In the genomic region with DNA sequence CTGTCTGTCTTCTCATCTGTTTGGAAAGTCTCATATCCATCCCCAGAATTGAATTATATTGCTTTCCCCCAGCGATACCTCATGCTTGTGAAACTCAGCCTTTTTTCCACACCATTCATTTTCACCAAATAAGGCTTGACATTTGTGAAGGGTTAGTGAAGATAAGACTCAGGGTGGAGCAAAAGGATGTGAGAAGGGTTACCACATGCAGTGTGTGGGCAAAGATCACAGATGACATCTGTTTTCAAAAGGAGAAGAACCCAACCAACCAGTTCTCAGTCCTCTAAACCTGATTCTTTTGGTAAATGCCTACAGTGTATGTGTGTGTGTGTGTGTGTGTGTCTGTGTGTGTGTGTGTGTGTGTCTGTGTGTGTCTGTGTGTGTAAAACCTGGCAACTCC, we compare ENCODE assay signal across 14 mouse cellular contexts.
DNase-seq lines count a peak whose midpoint lies in the region; ATAC-seq lines count a peak whose summit lies in the region.
"Had no signal": no experiment of that assay in that cellular context is flagged by ENCODE, and none has a peak within 500 bp of the region (broad histone marks: within the 10 kb centered on the region; RNA-seq: fewer than 3 reads in every experiment).

No protein-coding gene starts in this region.

- ATAC-seq in megakaryocyte, adult 5-6 weeks (ENCODE audit: poor library complexity, severe bottlenecking), result peak; percentile 83
- ATAC-seq: forebrain, embryonic 15.5 days; intestine, postnatal 0 days; midbrain, embryonic 13.5 days had no signal

- DNase-seq in lung, postnatal 25 days (ENCODE audit: low spot score), result peak; percentile 26
- no peak for DNase-seq in lung, postnatal 10 days
- peak; percentile 29 for DNase-seq in c-Kit-positive CD71-positive TER-119-positive erythroid progenitor cells, embryonic 14.5 days (ENCODE audit: low spot score)
- DNase-seq in thymus, postnatal 10 days (ENCODE audit: low spot score in 2 of 2), result peak; percentile 20 to 35
- DNase-seq in frontal cortex, adult 2 months (ENCODE audit: extremely low spot score in 1 of 2, low spot score in 1 of 2), result no peak
- DNase-seq in heart, postnatal 10 days, result no peak
- DNase-seq in kidney, postnatal 14 days, result no peak
- DNase-seq: B cell, adult 2 months; cerebellum, postnatal 14 days; lung, embryonic 14.5 days had no signal

- intact Hi-C loops in heart, postnatal 10 days (cut with DNase I), result no loop called here

Comparison
In these comparisons a context has a peak if more than half of its experiments do, and no peak if none do; other contexts are left out.
1. DNase-seq: peak in lung, postnatal 25 days (single experiment), c-Kit-positive CD71-positive TER-119-positive erythroid progenitor cells, embryonic 14.5 days (single experiment) and thymus, postnatal 10 days (2 of 2); none in lung, postnatal 10 days (single experiment), frontal cortex, adult 2 months (0 of 2), heart, postnatal 10 days (0 of 2) and kidney, postnatal 14 days (single experiment).